Mouse (Mus musculus) ES-E14 (cell line): ENCODE measurements at regions not wholly inside any gene's neighbourhood (a gene's known extent, or its start where the extent isn't known, plus 50 kb on each side); places are given as distances from the start of the nearest gene placed in this dataset.

ENCODE experiments used
- DNase-seq: peaks from one replicate; pipeline ENCODE4 v3.0.0-alpha.2; 2013; ENCODE audit warnings: low read depth, low spot score
- H3K27ac ChIP-seq: 2 replicates; pipeline ENCODE4 v1.5.1; 2012; ENCODE audit warnings: low read depth, mild to moderate bottlenecking, low read length, moderate library complexity, mixed read lengths; ENCODE audit not compliant: poor library complexity, insufficient read depth, severe bottlenecking
- H3K36me3 ChIP-seq: 2 replicates; pipeline ENCODE4 v1.6.1; 2012; ENCODE audit warnings: mild to moderate bottlenecking, low read length, moderate library complexity, mixed read lengths; ENCODE audit not compliant: control insufficient read depth, poor library complexity, insufficient read depth, severe bottlenecking
- H3K4me1 ChIP-seq, 2 experiments: fragments of 150-350 bp in 1 of 2; sonication (generic) in 1 of 2; 2 replicates each; pipeline ENCODE4 v1.6.1; 2012; ENCODE audit warnings: low read length in 2 of 2, mild to moderate bottlenecking in 1 of 2, mixed read lengths in 1 of 2; ENCODE audit not compliant: control insufficient read depth in 2 of 2, insufficient read depth in 2 of 2, poor library complexity in 1 of 2
- H3K4me3 ChIP-seq, 2 experiments: fragments of 150-350 bp in 1 of 2; sonication (generic) in 1 of 2; 2 replicates each; pipeline ENCODE4 v1.5.1; 2012; ENCODE audit warnings: low read length in 2 of 2, low read depth in 1 of 2, mild to moderate bottlenecking in 1 of 2, mixed read lengths in 1 of 2; ENCODE audit not compliant: insufficient read depth in 1 of 2, poor library complexity in 1 of 2, severe bottlenecking in 1 of 2
- H3K9ac ChIP-seq: 2 replicates; pipeline ENCODE4 v1.6.1; 2012; ENCODE audit warnings: low read depth, mild to moderate bottlenecking, low read length, mixed read lengths; ENCODE audit not compliant: poor library complexity, insufficient read depth, severe bottlenecking
- H3K9me3 ChIP-seq: fragments of 150-350 bp; sonication (generic); 2 replicates; pipeline ENCODE4 v1.6.1; 2012; ENCODE audit warnings: low read depth, mild to moderate bottlenecking, low read length; ENCODE audit not compliant: control insufficient read depth, insufficient read depth
- CHD2 ChIP-seq: IDR thresholded peaks from 2 replicates; pipeline ENCODE4 v1.6.1; 2014; ENCODE audit warnings: mild to moderate bottlenecking, low read depth, low read length, inconsistent platforms
- HCFC1 ChIP-seq: IDR thresholded peaks from 2 replicates; pipeline ENCODE4 v1.6.1; 2012; ENCODE audit warnings: low read length, inconsistent platforms, borderline replicate concordance; ENCODE audit not compliant: insufficient read depth
- MAFK ChIP-seq: IDR thresholded peaks from 2 replicates; pipeline ENCODE4 v1.6.1; 2014; ENCODE audit warnings: mild to moderate bottlenecking, low read depth, low read length, inconsistent platforms; ENCODE audit not compliant: insufficient read depth
- ZC3H11A ChIP-seq: IDR thresholded peaks from 2 replicates; pipeline ENCODE4 v1.6.1; 2012; ENCODE audit warnings: low read depth, mild to moderate bottlenecking, inconsistent platforms, low read length, borderline replicate concordance
- ZNF384 ChIP-seq: IDR thresholded peaks from 2 replicates; pipeline ENCODE4 v1.6.1; 2012; ENCODE audit warnings: low read depth, low read length, inconsistent platforms
- in situ Hi-C, 2 experiments: fragments of 600-800 bp; cut with MboI; formaldehyde crosslinking; loops; one replicate each; pipeline ENCODE4 v1.15.1; 2025; ENCODE audit warnings: low sequenced_read_pairs in 2 of 2, inconsistent platforms in 1 of 2; ENCODE audit not compliant: unreplicated experiment in 2 of 2

- in situ Hi-C loops: no loop called here
- TF ChIP-seq ZNF384 (no peak), MAFK (no peak), CHD2 (no peak), HCFC1 (no peak), ZC3H11A (no peak)
Measured at GRCm38 (mm10) chr4:29143415-29143814, 330.5 kb downstream of the Epha7 start.

DNA sequence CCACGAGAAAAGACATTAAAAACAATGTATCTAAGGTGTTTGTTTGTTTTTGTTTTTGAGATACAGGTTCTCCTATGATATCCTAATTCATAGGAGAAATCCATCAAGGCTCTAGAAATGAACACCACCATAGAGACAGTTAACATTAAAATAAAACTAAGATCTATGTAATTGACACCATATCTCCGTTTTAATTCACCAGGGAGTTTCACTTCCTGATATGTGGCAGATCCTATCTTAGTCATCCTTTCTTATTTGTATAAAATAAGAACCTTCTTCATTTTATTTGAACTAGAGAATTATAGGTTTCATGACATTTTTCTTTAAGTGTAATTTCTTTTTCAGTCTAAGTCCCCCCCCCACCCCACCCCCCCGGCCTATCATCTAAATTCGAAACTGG lies 332.3 kb downstream of the Epha7 start:
- no peaks in the 10 kb centered on the region for H3K4me1 ChIP-seq
- H3K9me3 ChIP-seq: no peaks in the 10 kb centered on the region
- in situ Hi-C loops: no loop called here
- no peak for DNase-seq
- H3K27ac ChIP-seq: no peak overlapping the region
- no peak overlapping the region for H3K4me3 ChIP-seq
- no peak for TF ChIP-seq MAFK
- no peak overlapping the region for H3K9ac ChIP-seq
- H3K36me3 ChIP-seq: no peaks in the 10 kb centered on the region

More at GRCm38 (mm10) chr4:29143415-29143814, 330.5 kb downstream of the Epha7 start:
- DNase-seq: no peak
- Histone ChIP-seq H3K9ac (no peak overlapping the region), H3K4me1 (no peaks in the 10 kb centered on the region), H3K36me3 (no peaks in the 10 kb centered on the region), H3K27ac (no peak overlapping the region), H3K9me3 (no peaks in the 10 kb centered on the region), H3K4me3 (no peak overlapping the region)

GRCm38 (mm10) chr4:29152134-29152867 lies 339.4 kb downstream of the Epha7 start:
- Histone ChIP-seq H3K36me3 (no peaks in the 10 kb centered on the region), H3K4me3 (no peak overlapping the region), H3K9me3 (no peaks in the 10 kb centered on the region), H3K9ac (no peak overlapping the region), H3K27ac (no peak overlapping the region), H3K4me1 (no peaks in the 10 kb centered on the region)
- TF ChIP-seq ZNF384: no peak
- TF ChIP-seq MAFK: no peak
- no peak for TF ChIP-seq HCFC1
- TF ChIP-seq ZC3H11A: no peak
- no peak for TF ChIP-seq CHD2
- DNase-seq: no peak
- in situ Hi-C loops: no loop called here

DNA sequence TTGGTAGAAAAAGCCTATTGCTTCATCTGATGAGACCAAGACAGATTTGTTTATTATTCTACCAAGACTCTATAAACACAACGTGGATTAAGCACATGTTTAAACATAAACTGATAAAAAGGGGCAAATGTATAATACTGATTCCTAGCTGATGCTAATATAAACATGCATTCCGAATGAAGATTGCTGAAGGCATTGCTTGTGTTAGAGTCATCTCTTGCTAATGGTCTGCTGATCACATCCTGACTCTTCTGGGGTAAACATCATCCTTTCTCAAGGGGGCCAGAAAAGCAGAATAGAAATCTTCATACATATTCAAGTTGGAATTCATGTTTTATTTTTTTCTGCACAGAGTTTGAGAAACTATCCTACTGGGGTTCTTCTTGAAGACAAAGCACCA lies 369.6 kb downstream of the Epha7 start:
- H3K4me1 ChIP-seq: no peaks in the 10 kb centered on the region
- no peaks in the 10 kb centered on the region for H3K9me3 ChIP-seq
- H3K36me3 ChIP-seq: no peaks in the 10 kb centered on the region
- in situ Hi-C loops: no loop called here
- no peak overlapping the region for H3K9ac ChIP-seq
- TF ChIP-seq CHD2: no peak
- no peak for TF ChIP-seq MAFK
- no peak for TF ChIP-seq ZC3H11A
- TF ChIP-seq ZNF384: no peak
- TF ChIP-seq HCFC1: no peak
- no peak for DNase-seq
- no peak overlapping the region for H3K4me3 ChIP-seq
- no peak overlapping the region for H3K27ac ChIP-seq

GRCm38 (mm10) chr4:29183411-29183810 lies 370.5 kb downstream of the Epha7 start:
- in situ Hi-C loops: no loop called here
- H3K4me1 ChIP-seq: no peaks in the 10 kb centered on the region
- TF ChIP-seq HCFC1: no peak
- TF ChIP-seq ZC3H11A: no peak
- no peak for TF ChIP-seq CHD2
- TF ChIP-seq MAFK: no peak
- no peak for TF ChIP-seq ZNF384
- H3K36me3 ChIP-seq: no peaks in the 10 kb centered on the region
- H3K9ac ChIP-seq: no peak overlapping the region
- no peak for DNase-seq
- H3K27ac ChIP-seq: no peak overlapping the region
- H3K9me3 ChIP-seq: no peaks in the 10 kb centered on the region
- no peak overlapping the region for H3K4me3 ChIP-seq
